Mouse (Mus musculus) CD4-positive naive resting alpha-beta T cell, adult 76 days (primary cell): Measurements from ENCODE around the gene Hmgcr. TPM values are rescaled to one million over a fixed set of nuclear protein-coding genes. Genes with fewer than 3 reads are reported as not detected.

Experiments
- total RNA-seq: library from RNA; stranded (reverse); gene quantifications from one replicate; pipeline ENCODE4 v1.2.4, GENCODE M21; 2023

Hmgcr gene
- 105 TPM for total RNA-seq

DNA sequence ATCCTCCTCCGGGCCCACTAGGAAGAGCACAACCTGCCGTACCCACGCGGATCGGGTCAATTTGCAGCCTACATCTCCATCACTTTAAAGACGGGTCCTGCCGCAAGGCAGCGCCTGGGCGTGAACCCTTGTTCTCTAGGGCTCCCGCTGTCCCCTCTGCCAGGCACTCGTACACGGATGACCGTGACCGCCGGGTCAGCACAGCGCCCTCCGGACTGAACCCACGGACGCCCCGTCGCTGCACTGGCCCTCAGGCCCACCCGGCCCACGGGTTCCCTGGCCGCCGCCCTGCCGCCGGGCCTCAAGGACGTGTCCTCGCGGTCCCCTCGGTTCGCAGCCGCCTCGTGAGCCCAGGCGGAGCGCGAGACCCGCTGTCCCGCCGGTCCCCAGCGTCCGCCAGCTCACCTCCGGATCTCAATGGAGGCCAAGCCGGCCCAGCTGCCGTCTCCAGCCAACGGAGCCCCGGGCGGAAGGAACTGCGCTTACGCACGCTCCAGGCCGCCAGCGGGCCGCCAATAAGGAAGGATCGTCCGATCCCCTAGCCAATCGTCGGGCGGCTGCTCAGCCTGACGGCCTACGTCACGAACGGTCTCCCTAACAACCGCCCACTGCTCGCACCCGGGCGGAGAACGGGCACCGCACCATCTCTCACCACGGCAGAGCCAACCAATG lies at the start of gene Hmgcr:
Gene Hmgcr, minus strand, starts transcription at position 531 of the 672 bp plus-strand sequence.

Other genes with a start within 250 kb of the Hmgcr start
- not detected for gene Ankdd1b, start 199.7 kb downstream of the Hmgcr start, total RNA-seq
- gene Gm17622, start 180.2 kb downstream of the Hmgcr start, total RNA-seq: not detected
- gene Polk, start 128.4 kb downstream of the Hmgcr start, total RNA-seq: 6.6 TPM
- 70.4 TPM for gene Col4a3bp, start 128.3 kb downstream of the Hmgcr start, total RNA-seq
- not detected for gene Ankrd31, start 77.3 kb upstream of the Hmgcr start, total RNA-seq